Mouse (Mus musculus) A20 (cell line): ENCODE results near the gene Arhgap31.

Experiments used
- DNase-seq: peaks from one replicate; pipeline ENCODE4 v3.0.0-alpha.2; 2011; ENCODE audit warnings: low read depth, low spot score

Arhgap31 gene

GRCm38 (mm10) chr16:38549479-38550396, 163.3 kb downstream of the Arhgap31 start, which contains the start of gene Poglut1:
Gene Poglut1, minus strand, starts transcription at chr16:38550258.
- peak; percentile 89 for DNase-seq
